Mouse (Mus musculus): ENCODE measurements around the gene Anxa6. TPM values are rescaled to one million over a fixed set of nuclear protein-coding genes. Genes with fewer than 3 reads are reported as not detected.

The Anxa6 gene
- total and polyA plus RNA-seq, 3 experiments = 47.0 to 49.4 TPM; not detected in 1

DNA sequence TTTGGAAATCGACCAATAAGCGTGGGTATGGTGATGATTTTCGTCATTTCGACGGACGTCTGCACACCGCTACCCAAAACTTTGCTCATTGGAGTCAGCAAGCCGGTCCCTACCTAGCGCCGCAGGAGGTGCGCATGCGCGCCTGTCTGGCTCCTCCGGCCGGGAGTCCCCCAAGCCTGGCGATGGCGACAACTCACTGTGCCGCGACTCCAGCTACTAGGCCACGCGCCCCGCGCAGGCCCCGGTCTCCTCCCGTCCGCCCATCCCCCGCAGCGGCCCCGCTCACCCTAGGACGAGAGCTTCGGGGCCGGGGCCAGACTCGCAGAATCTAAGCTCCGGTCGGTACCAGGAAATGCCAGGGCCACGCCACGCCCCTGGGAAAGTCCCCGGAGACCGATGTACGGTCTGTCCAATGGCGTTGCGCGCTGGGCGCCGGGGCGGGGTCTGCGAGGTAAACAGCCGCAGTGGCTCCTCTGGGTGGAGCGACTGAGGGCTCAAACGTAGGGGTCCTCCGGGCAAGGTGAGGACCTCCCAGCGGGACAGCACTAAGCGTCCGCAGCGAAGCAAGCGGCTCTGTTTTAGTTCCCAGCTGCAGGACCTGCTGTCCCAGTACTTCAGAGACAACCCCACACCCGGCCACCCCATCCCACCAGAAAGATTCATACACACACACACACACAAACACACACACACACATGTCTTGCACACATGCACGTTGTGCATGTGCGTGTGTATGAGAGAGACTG is 77.3 kb downstream of the Anxa6 start:
- Histone ChIP-seq H3K9me3 (replicated peaks; ENCODE audit: insufficient read depth, low read length) (no peaks in the 10 kb centered on the region), H3K4me3 (ENCODE audit: control insufficient read depth in 1 of 2, insufficient read depth in 1 of 2, low read depth in 2 of 2, low read length in 2 of 2) (peak overlapping the region; percentile 89 to 98), H3K27ac (ENCODE audit: control insufficient read depth, low read depth, low read length) (peak overlapping the region; percentile 86), H3K79me2 (ENCODE audit: control insufficient read depth, insufficient read depth, low read length, poor library complexity) (peaks cover 14% of the 10 kb centered on the region), H3K4me1 (ENCODE audit: control insufficient read depth in 1 of 2, insufficient read depth in 2 of 2, low read length in 2 of 2) (peaks cover 18 to 54% of the 10 kb centered on the region in 2 experiments), H3K27me3 (ENCODE audit: control insufficient read depth in 1 of 2, insufficient read depth in 2 of 2, low read length in 2 of 2) (no peaks in the 10 kb centered on the region), H3K9ac (ENCODE audit: control insufficient read depth, low read depth, low read length, poor library complexity, severe bottlenecking) (peak overlapping the region; percentile 97), H3K36me3 (ENCODE audit: control insufficient read depth in 1 of 2, insufficient read depth in 2 of 2, low read length in 2 of 2) (peaks cover 0 to 31% of the 10 kb centered on the region in 2 experiments; a peak in 2 of 4 replicates)
- peak; percentile 84 for TF ChIP-seq SIN3A (IDR thresholded peaks at IDR 0.05; ENCODE audit: low read length)
- TF ChIP-seq ZC3H11A (IDR thresholded peaks at IDR 0.05; ENCODE audit: low read depth, low read length) = no peak
- no peak for TF ChIP-seq CHD2 (IDR thresholded peaks at IDR 0.05; ENCODE audit: low read length)
- no peak for TF ChIP-seq MAX (IDR thresholded peaks at IDR 0.05; ENCODE audit: low read length)
- peak; percentile 84 for TF ChIP-seq NELFE (IDR thresholded peaks at IDR 0.05; ENCODE audit: low read depth, low read length)
- TF ChIP-seq USF1 (IDR thresholded peaks at IDR 0.05; ENCODE audit: low read depth, low read length) = peak; percentile 40; the same call in 1 of the 2 replicates
- TF ChIP-seq NRF1 (IDR thresholded peaks at IDR 0.05; ENCODE audit: insufficient read depth, low read depth, low read length, poor library complexity, severe bottlenecking) = peak; percentile 97
- TF ChIP-seq POLR2A (IDR thresholded peaks at IDR 0.05; ENCODE audit: control insufficient read depth in 1 of 2, insufficient read depth in 1 of 2, low read depth in 1 of 2, low read length in 2 of 2, poor library complexity in 1 of 2) = peak; percentile 70 to 80
- TF ChIP-seq UBTF (IDR thresholded peaks at IDR 0.05; ENCODE audit: borderline replicate concordance, insufficient read depth, low read depth, low read length) = no peak
- 0 out of 2 replicates have a peak, but pooled peaks have one; percentile 11 for TF ChIP-seq MYB (IDR thresholded peaks at IDR 0.05; ENCODE audit: low read depth, low read length)
- peak in 1 of 3 experiments; percentile 38; a peak in 2 of 6 replicates for TF ChIP-seq CTCF (IDR thresholded peaks at IDR 0.05 in 2 of 3, conservative IDR thresholded peaks at IDR 0.05 in 1 of 3; ENCODE audit: control insufficient read depth in 1 of 3, insufficient read depth in 1 of 3, low read depth in 2 of 3, low read length in 3 of 3, poor library complexity in 1 of 3, severe bottlenecking in 1 of 3)
- no peak for TF ChIP-seq MYC (IDR thresholded peaks at IDR 0.05; ENCODE audit: low read depth, low read length)
- TF ChIP-seq MAZ (IDR thresholded peaks at IDR 0.05; ENCODE audit: low read depth, low read length) = no peak; the same call in 1 of the 2 replicates
- TF ChIP-seq ZMIZ1 (IDR thresholded peaks at IDR 0.05; ENCODE audit: low read depth, low read length) = peak; percentile 77; the same call in 1 of the 2 replicates
- no peak for TF ChIP-seq E2F4 (IDR thresholded peaks at IDR 0.05; ENCODE audit: borderline replicate concordance, low read depth, low read length)
- 0 out of 2 replicates have a peak, but pooled peaks have one; percentile 57 for TF ChIP-seq TCF12 (IDR thresholded peaks at IDR 0.05; ENCODE audit: low read depth, low read length)
- 0 out of 2 replicates have a peak, but pooled peaks have one; percentile 40 for TF ChIP-seq POLR2AphosphoS2 (IDR thresholded peaks at IDR 0.05; ENCODE audit: low read length)
- peak; percentile 93 for TF ChIP-seq ELF1 (IDR thresholded peaks at IDR 0.05; ENCODE audit: low read depth, low read length)
- no peak for TF ChIP-seq GABPA (IDR thresholded peaks at IDR 0.05; ENCODE audit: low read depth, low read length)
- no peak for TF ChIP-seq USF2 (IDR thresholded peaks at IDR 0.05; ENCODE audit: borderline replicate concordance in 1 of 2, insufficient read depth in 1 of 2, low read depth in 1 of 2, low read length in 2 of 2)
- peak in 1 of 2 experiments; percentile 31; a peak in 1 of 4 replicates for TF ChIP-seq EP300 (IDR thresholded peaks at IDR 0.05; ENCODE audit: low read depth in 1 of 2, low read length in 2 of 2)
- no peak; the same call in 1 of the 2 replicates for TF ChIP-seq MXI1 (IDR thresholded peaks at IDR 0.05; ENCODE audit: low read depth, low read length)
- TF ChIP-seq KAT2A (conservative IDR thresholded peaks at IDR 0.05; ENCODE audit: low read depth, low read length) = no peak; the same call in 1 of the 2 replicates
- peak; percentile 73; the same call in 1 of the 2 replicates for TF ChIP-seq HCFC1 (IDR thresholded peaks at IDR 0.05; ENCODE audit: low read depth, low read length)
- no peak for TF ChIP-seq ETS1 (IDR thresholded peaks at IDR 0.05; ENCODE audit: low read depth, low read length)
- TF ChIP-seq ZKSCAN1 (IDR thresholded peaks at IDR 0.05; ENCODE audit: low read depth, low read length) = no peak
- 0 out of 2 replicates have a peak, but pooled peaks have one; percentile 14 for TF ChIP-seq SMC3 (IDR thresholded peaks at IDR 0.05; ENCODE audit: low read depth, low read length)
- no peak for TF ChIP-seq GATA1 (IDR thresholded peaks at IDR 0.05; ENCODE audit: low read depth, low read length)
- no peak for TF ChIP-seq MEF2A (IDR thresholded peaks at IDR 0.05; ENCODE audit: extremely low read depth, insufficient replicate concordance, low read depth, low read length, poor library complexity, severe bottlenecking)
- peak; percentile 37; the same call in 1 of the 2 replicates for TF ChIP-seq RCOR1 (IDR thresholded peaks at IDR 0.05; ENCODE audit: low read depth, low read length)
- DNase-seq (ENCODE audit: low read depth, low spot score) = peak; percentile 99
